Comparison of ENCODE assay signal across 8 mouse cellular contexts in genomic region chrX:134686739-134687171, GRCm38 (mm10). TPM values are rescaled to one million over a fixed set of nuclear protein-coding genes. Genes with fewer than 3 reads are reported as not detected.
DNase-seq lines count a peak whose midpoint lies in the region; ATAC-seq and TF ChIP-seq lines count a peak whose summit lies in the region.

No protein-coding gene starts in this region.

- peak overlapping the region; percentile 51 for H3K4me2 ChIP-seq in neural tube, embryonic 11.5 days (ENCODE audit: low read depth)
- peak overlapping the region; percentile 61 for H3K4me2 ChIP-seq in hindbrain, embryonic 16.5 days (ENCODE audit: low read length)
- H3K4me2 ChIP-seq in liver, embryonic 11.5 days = peak overlapping the region; percentile 63

- no peaks in the 10 kb centered on the region for H3K4me1 ChIP-seq in neural tube, embryonic 11.5 days (ENCODE audit: control insufficient read depth, insufficient read depth, low read length)
- H3K4me1 ChIP-seq in embryonic fibroblast, embryonic 13.5 days (ENCODE audit: control insufficient read depth, insufficient read depth, low read length) = no peaks in the 10 kb centered on the region
- no peaks in the 10 kb centered on the region for H3K4me1 ChIP-seq in hindbrain, embryonic 16.5 days (ENCODE audit: control insufficient read depth, insufficient read depth, low read depth, low read length)
- no peaks in the 10 kb centered on the region for H3K4me1 ChIP-seq in liver, embryonic 11.5 days (replicated peaks; ENCODE audit: control insufficient read depth, insufficient read depth, low read length)

- no peaks in the 10 kb centered on the region for H3K9me3 ChIP-seq in neural tube, embryonic 11.5 days (ENCODE audit: control insufficient read depth, low read length)
- no peaks in the 10 kb centered on the region for H3K9me3 ChIP-seq in hindbrain, embryonic 16.5 days (ENCODE audit: control insufficient read depth, low read length)
- no peaks in the 10 kb centered on the region for H3K9me3 ChIP-seq in liver, embryonic 11.5 days (ENCODE audit: control insufficient read depth, low read length)

- peak overlapping the region; percentile 84 for H3K27ac ChIP-seq in neural tube, embryonic 11.5 days (ENCODE audit: low read depth, low read length)
- H3K27ac ChIP-seq in embryonic fibroblast, embryonic 13.5 days (ENCODE audit: insufficient read depth, low read length) = peak overlapping the region; percentile 38; the same call in 1 of the 2 replicates
- H3K27ac ChIP-seq in hindbrain, embryonic 16.5 days (ENCODE audit: low read depth, low read length) = peak overlapping the region; percentile 83
- H3K27ac ChIP-seq in liver, embryonic 11.5 days (ENCODE audit: low read depth, low read length) = peak overlapping the region; percentile 66

- no peak for TF ChIP-seq CTCF in embryonic fibroblast, embryonic 13.5 days (IDR thresholded peaks at IDR 0.05; ENCODE audit: borderline replicate concordance, insufficient read depth, low read length)

- peak overlapping the region; percentile 62 for H3K9ac ChIP-seq in neural tube, embryonic 11.5 days (ENCODE audit: low read length)
- peak overlapping the region; percentile 64 for H3K9ac ChIP-seq in hindbrain, embryonic 16.5 days (ENCODE audit: low read depth, low read length)
- peak overlapping the region; percentile 53 for H3K9ac ChIP-seq in liver, embryonic 11.5 days (ENCODE audit: low read depth, low read length)

- peak; percentile 64 for ATAC-seq in neural tube, embryonic 11.5 days (ENCODE audit: insufficient read depth, low FRiP score, low TSS enrichment)
- ATAC-seq in hindbrain, embryonic 16.5 days = peak; percentile 28
- no peak; the same call in 1 of the 2 replicates for ATAC-seq in liver, embryonic 11.5 days (replicated peaks; ENCODE audit: low FRiP score)

- H3K27me3 ChIP-seq in neural tube, embryonic 11.5 days (ENCODE audit: control insufficient read depth, insufficient read depth, low read length) = no peaks in the 10 kb centered on the region
- H3K27me3 ChIP-seq in hindbrain, embryonic 16.5 days (replicated peaks; ENCODE audit: control insufficient read depth, insufficient read depth, low read length) = no peaks in the 10 kb centered on the region
- peaks cover 15% of the 10 kb centered on the region for H3K27me3 ChIP-seq in liver, embryonic 11.5 days (replicated peaks; ENCODE audit: control insufficient read depth, insufficient read depth, low read length)

- H3K4me3 ChIP-seq in neural tube, embryonic 11.5 days (ENCODE audit: low read depth, low read length) = peak overlapping the region; percentile 49
- H3K4me3 ChIP-seq in embryonic fibroblast, embryonic 13.5 days (ENCODE audit: insufficient read depth, low read length) = peak overlapping the region; percentile 67
- peak overlapping the region; percentile 48 for H3K4me3 ChIP-seq in hindbrain, embryonic 16.5 days (ENCODE audit: low read length)
- peak overlapping the region; percentile 48 for H3K4me3 ChIP-seq in liver, embryonic 11.5 days (ENCODE audit: low read depth, low read length)

- peak; percentile 66 for TF ChIP-seq POLR2A in embryonic fibroblast, embryonic 13.5 days (IDR thresholded peaks at IDR 0.05; ENCODE audit: low read depth, low read length)

- 17% methylated on average over 16 of the region's 16 CpGs for WGBS in neural tube, embryonic 11.5 days
- WGBS in hindbrain, embryonic 16.5 days = 23% methylated on average over 15 of the region's 16 CpGs
- WGBS in liver, embryonic 11.5 days = 9% methylated on average over 16 of the region's 16 CpGs

- peak; percentile 65 for DNase-seq in neural tube, embryonic 11.5 days (ENCODE audit: low spot score)
- no peak for DNase-seq in neural tube, embryonic 10.5 days (ENCODE audit: extremely low spot score, low spot score)
- DNase-seq in adrenal gland, postnatal 14 days = peak; percentile 56
- DNase-seq in liver, embryonic 11.5 days (ENCODE audit: low spot score) = peak; percentile 38
- DNase-seq in naive thymus-derived CD4-positive, alpha-beta T cell, adult 2 months (ENCODE audit: low read depth) = peak; percentile 19
- DNase-seq in spleen, adult 12 weeks (ENCODE audit: low spot score) = no peak

- no peaks in the 10 kb centered on the region; the same call in 1 of the 2 replicates for H3K36me3 ChIP-seq in neural tube, embryonic 11.5 days (ENCODE audit: control insufficient read depth, insufficient read depth, low read length)
- H3K36me3 ChIP-seq in hindbrain, embryonic 16.5 days (ENCODE audit: control insufficient read depth, insufficient read depth, low read length) = no peaks in the 10 kb centered on the region
- H3K36me3 ChIP-seq in liver, embryonic 11.5 days (ENCODE audit: control insufficient read depth, insufficient read depth, low read length) = no peaks in the 10 kb centered on the region; the same call in 1 of the 2 replicates

RNA-seq across cellular contexts. Expression of gene Armcx4, which starts 0.4 kb away (rescaled TPM):
- 6.4 and 6.6 TPM in 2 replicates for polyA plus RNA-seq in neural tube, embryonic 11.5 days (2014; fragmentation: Nextera tagmentation; extraction: Ambion mirVana)
- 13.9 and 15.5 TPM in 2 replicates for total RNA-seq in adrenal gland, postnatal 14 days (2021)
- polyA plus RNA-seq in embryonic fibroblast, embryonic 13.5 days (2011; ENCODE audit: insufficient read length, low read depth, missing spikeins) = 19.0 and 22.5 TPM in 2 replicates
- 4.2 and 4.6 TPM in 2 replicates for polyA plus RNA-seq in hindbrain, embryonic 16.5 days (2015; fragmentation: Nextera tagmentation; extraction: Ambion mirVana)
- polyA plus RNA-seq in liver, embryonic 11.5 days (2014; fragmentation: Nextera tagmentation; extraction: Ambion mirVana) = 1.5 TPM in 2 replicates

RNA-seq across cellular contexts. Expression of gene Armcx1, which starts 31.0 kb away (rescaled TPM):
- polyA plus RNA-seq in neural tube, embryonic 11.5 days (2014; fragmentation: Nextera tagmentation; extraction: Ambion mirVana) = 54.5 and 54.6 TPM in 2 replicates
- total RNA-seq in adrenal gland, postnatal 14 days (2021) = 18.6 and 19.3 TPM in 2 replicates
- polyA plus RNA-seq in embryonic fibroblast, embryonic 13.5 days (2011; ENCODE audit: insufficient read length, low read depth, missing spikeins) = 34.1 and 39.4 TPM in 2 replicates
- 105 and 112 TPM in 2 replicates for polyA plus RNA-seq in hindbrain, embryonic 16.5 days (2015; fragmentation: Nextera tagmentation; extraction: Ambion mirVana)
- 21.3 TPM in 2 replicates for polyA plus RNA-seq in liver, embryonic 11.5 days (2014; fragmentation: Nextera tagmentation; extraction: Ambion mirVana)

Comparison
In these comparisons a context has a peak if more than half of its experiments do, and no peak if none do; other contexts are left out.
1. DNase-seq: peak in neural tube, embryonic 11.5 days (single experiment), adrenal gland, postnatal 14 days (single experiment), liver, embryonic 11.5 days (single experiment) and naive thymus-derived CD4-positive, alpha-beta T cell, adult 2 months (single experiment); none in neural tube, embryonic 10.5 days (single experiment) and spleen, adult 12 weeks (single experiment).
2. Peak in every context shown above with its lines, with median percentiles within 50 percentile points of each other: H3K27ac ChIP-seq, H3K4me2 ChIP-seq, H3K4me3 ChIP-seq and H3K9ac ChIP-seq.